Mouse (Mus musculus) thymus, postnatal 25 days (tissue): ENCODE measurements around the gene Otog.

Experiments
- DNase-seq: peaks from one replicate; pipeline ENCODE4 v3.0.0; 2022

Gene Otog

DNA sequence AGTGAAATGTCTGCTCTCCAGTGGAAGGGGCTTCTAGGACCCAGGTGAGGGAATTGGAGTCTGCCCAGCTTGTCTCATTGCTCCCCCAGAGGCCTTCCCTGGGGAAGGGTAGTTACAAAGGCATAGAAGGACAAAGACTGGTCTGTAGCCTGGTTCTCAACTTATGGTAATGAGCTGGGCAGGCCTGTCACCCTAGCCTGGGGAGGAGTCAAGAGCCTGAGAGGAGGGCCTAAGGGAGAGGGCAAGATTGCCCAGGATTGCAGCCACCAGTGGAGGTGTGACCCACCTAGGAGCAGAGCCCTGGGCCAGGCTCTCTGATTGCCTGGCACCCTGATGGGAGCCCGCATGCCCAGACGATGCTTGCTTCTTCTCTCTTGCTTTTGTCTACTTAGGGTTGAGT lies at the start of gene Otog:
TSS of gene Otog (plus strand) at position 292 of the 400 bp plus-strand sequence.
- no peak for DNase-seq

GRCm38 (mm10) chr7:46195356-46195755 lies 45.4 kb upstream of the Otog start:
- no peak for DNase-seq

- peak; percentile 12 for DNase-seq
Observed at GRCm38 (mm10) chr7:46200021-46200420, 40.8 kb upstream of the Otog start.

DNA sequence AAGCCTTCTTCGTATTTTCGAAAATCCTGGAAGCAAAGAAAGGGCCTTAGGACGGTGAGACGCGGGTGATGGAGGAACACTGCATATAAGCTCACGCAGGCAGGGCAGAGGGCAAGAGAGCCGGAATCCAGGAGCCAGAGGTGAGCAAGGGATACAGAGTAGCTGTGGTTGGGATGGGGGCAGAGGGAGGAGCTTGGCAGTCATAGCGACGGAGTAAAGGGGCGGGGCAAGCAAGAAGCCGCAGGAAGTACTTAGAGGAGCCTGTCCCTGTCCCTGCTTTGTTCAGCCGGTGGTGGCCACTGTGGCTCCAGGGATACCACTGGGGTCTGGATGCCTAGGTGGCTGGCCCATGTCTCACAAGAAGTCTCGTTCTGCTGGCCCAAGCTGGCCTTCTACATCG lies 39.1 kb upstream of the Otog start:
- no peak for DNase-seq

- peak; percentile 63 for DNase-seq
Observed at GRCm38 (mm10) chr7:46204046-46204471, 36.7 kb upstream of the Otog start.

- DNase-seq = no peak
Observed at GRCm38 (mm10) chr7:46204775-46205174, 36.0 kb upstream of the Otog start.

DNA sequence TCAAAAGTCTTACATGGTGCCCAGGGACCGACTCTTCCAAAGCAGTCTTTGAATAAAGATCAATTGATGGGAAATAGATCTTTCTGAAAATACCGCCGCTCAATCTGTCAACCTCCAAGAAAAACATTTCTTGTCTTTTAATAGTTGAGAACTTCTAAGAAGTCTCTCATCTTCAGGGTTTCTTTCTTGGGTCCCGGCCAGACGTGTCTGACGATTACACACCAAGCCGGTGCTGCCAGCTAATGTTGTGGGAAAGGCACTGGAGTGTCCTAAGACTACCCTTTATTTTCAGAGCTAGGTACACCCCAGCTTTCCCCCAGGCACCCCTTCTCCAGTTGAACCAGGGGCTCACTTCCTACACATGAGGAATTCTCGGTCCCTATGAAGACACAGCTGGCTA lies 32.7 kb upstream of the Otog start:
- DNase-seq = no peak

DNA sequence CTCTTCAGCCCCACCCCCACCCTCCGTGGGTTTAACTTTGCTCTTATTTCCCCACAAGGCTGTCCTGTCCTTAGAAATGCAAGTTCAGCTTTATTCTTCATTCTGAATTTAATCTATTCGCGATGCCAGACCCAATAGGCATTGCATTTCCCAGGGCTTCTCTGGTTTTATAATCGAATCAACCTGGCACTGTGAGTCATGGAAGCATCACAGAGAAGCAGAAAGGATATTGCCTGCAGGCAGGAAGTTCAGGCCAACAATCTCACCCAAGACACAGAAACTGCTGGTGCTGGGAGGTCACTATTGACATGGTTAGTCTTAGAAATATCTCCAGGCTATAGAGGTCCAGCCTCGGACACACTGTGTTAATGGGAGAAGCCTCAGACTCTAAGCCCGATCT lies 30.5 kb upstream of the Otog start:
- no peak for DNase-seq

GRCm38 (mm10) chr7:46216481-46216880 lies 24.3 kb upstream of the Otog start:
- DNase-seq = no peak

DNA sequence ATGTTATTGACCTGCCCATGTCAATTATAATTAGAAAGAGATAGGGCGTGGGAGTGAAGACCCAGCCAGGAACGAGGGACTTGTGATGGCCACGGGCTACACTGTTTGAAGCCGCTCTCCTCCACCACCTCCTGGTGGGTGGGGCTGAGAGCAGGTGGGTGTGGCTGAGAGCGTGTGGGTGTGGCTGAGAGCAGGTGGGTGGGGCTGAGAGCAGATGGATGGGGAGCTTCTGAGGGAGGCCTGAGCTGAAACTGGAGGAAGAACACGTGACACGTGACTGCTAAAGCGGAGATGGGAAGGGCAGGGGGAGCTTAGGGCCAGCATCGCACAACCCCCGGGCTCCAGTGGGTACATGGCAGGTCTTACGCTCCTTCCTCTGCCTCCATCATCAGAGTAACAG lies 22.4 kb upstream of the Otog start:
- peak; percentile 18 for DNase-seq

GRCm38 (mm10) chr7:46220591-46221129 lies 20.1 kb upstream of the Otog start:
- no peak for DNase-seq

DNA sequence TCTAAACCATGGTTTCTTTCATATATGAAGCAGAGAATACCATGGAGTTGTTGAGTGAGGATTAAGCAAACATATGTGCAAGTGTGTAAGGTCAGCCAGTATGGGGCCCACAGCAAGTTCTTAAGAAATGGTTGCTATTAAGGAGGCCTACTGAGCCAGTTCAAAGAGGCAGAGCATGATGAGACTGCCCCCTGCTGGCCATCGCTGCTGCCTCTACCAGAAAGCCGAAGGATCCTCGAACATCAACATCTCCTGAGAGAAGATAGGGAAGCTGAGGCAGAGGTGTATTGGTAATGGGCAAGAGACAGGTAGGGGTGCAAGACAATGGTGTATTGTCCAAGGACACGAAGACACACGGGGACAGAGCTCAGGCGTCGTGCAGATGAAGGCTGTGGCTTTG lies 14.5 kb upstream of the Otog start:
- DNase-seq = peak; percentile 40

- DNase-seq = no peak
Observed at GRCm38 (mm10) chr7:46226936-46227335, 13.9 kb upstream of the Otog start.

DNA sequence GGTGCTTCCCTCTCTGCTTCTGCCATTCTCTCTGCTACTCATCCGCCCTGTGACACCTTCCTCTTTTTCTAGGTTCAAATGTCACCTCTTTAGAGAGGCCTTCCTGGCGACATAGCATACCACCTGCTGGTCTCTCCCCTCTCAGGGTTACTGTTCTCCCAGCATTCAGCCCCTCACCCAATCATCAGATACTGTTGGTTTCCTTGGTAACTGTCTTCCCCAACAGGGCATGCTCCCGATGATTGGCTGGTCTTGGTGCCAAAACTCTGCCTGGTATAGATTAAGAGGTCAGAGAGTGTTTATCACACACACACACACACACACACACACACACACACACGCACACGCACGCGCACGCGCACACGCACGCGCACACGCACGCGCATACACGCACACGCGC lies 4.8 kb upstream of the Otog start:
- DNase-seq = no peak

DNA sequence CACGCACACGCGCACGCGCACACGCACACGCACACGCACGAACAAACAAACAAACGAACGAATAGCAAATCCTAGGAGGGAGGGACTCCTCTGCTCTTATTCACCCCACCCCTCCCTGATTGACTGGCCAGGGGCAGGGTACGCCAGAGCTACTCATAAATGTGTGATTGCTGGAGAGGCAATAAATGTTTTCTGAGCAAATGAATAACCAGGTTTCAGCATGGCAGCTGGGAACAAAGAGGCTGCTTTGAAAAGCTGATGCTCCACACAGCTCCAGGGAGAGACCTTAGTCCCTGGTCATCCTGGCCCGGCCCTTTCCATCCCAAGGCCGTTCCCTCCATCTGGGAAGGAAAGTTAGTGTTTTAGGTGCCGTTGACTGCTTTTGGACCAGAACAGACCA lies 4.4 kb upstream of the Otog start:
- DNase-seq = no peak

GRCm38 (mm10) chr7:46237192-46237591 lies 3.6 kb upstream of the Otog start:
- no peak for DNase-seq

DNA sequence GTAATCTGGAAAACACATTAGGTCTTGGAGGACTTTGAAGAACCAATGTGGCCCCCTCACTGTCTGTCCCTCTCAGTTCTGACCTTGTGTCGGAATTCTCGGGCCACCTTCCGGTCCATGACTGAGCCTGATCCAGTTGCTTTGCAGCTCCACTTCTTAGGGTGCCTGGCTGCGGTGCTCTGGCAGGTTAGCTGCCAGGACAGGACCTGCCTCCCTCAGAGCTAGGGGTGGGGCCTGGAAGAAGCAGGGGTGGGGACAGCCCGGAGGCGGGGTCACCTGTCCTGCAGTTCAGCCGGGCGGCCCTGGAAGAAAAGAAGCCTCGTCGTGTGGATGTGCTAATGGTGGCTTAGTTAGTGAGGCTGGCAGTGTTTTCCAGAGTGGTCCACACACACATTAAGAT lies 2.4 kb upstream of the Otog start, which contains the start of gene Ush1c:
TSS of gene Ush1c (minus strand) at position 158 of the 400 bp plus-strand sequence.
- DNase-seq = no peak

DNA sequence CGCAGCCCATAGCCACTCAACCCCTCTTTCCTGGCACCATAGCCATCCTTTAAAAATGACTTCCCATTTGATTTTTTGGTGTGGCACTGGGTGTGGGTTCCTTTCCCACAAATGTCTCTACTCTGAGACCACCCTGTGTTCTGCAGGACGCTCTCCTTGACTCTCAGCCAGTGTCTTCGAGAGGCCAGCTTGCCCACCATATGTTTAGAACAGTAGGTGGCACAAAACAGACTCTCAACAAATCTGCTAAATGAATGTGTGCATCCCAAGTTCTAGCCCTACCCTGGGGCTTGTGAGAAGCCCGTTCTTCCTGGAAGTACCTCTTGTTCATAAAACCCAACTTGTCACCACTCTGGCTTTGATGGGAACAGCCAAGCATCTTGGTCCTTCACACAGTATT lies 696 bp upstream of the Otog start:
- DNase-seq = no peak

DNA sequence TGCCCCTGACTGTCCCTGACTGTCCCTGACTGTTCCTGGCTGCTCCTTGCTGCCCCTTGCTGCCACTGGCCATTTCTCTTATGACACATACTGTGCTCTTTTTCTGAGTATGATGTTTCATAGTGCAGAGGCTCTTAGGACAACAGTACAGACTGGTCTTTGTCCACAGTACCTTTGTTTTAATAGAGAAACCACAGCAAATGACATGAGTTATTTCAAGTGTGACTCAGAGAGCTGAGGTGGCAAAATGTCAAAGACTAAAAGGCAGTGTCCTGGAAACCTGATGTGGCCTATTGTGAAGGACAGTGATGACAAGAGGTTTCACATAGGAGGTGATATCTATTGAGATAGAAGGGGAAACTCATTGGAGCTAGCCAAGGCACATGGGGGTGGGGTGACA lies 6.1 kb downstream of the Otog start:
- DNase-seq = no peak

DNA sequence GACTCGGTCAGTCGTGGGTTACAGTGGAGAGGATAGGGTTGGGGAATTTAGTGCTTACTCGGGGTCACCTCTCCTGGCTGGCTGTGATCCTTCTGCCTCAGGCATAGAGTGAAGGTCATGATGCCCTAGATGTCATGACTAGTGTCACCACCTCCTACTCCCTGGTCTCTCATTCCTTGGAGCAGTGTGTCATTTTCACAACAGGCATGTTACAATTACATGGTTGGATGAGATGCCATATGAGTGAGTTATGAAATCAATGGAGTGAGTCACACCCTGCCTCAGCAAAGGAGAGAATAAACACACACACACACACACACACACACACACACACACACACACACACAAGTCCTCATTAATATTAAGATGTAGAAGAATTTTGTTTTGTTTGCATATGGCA lies 6.8 kb downstream of the Otog start:
- DNase-seq = no peak

DNA sequence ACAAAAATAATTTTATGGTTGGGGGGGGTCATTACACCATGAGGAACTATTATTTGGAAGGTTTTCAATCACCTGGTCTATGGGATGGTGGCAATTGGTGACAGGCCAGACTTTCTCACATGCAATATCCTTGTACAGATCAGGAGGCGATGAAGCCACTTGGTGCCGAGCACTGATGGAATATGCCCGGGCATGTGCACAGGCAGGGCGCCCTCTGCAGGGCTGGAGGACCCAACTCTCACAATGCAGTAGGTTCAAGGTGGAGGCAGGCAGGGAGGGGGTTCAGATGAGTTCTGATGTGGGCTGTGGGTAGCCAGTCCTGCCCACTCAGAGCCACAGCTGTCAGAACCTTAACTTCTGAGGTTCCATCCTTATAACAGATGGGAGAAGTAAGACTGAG lies 11.1 kb downstream of the Otog start:
- no peak for DNase-seq

DNA sequence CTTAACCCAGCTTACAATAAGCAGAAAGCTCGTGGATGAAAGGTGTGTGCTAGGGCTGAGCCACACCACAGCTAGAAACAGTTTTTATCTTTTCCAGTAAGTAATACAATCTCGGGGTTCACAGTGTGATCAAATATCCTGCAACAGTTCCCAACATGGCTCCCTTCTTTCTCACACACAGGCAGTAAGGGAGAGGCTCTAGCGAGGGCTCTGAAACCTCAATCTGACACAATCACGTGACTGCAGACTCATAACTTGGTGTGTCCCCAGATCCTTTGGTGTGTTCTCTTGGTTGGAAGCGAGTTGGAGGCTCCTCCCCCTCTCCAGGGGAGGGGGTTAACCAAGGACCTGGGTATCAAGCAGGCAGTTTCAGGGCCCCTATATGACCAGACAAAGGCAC lies 35.4 kb downstream of the Otog start:
- DNase-seq = no peak

GRCm38 (mm10) chr7:46279946-46280345 lies 39.2 kb downstream of the Otog start:
- DNase-seq = peak; percentile 52

DNA sequence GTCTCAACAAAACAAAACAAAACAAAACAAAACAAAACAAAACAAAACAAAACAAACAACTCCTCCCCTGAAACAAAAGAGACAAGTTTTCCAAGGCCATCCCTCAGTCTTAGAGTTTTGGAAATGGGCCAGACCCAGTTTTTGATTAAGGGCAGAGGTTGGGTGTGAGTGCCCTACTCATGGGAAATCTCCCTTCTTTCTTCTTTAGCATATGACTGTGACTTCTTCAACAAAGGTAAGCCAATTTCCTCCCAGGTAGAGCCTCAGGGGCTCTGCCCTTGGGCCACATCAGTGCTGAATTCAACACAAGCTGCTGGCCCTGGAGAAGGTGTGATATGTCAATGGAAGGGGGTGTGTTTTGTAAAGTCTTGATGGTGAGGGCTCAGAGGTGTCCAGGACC lies 40.1 kb downstream of the Otog start:
- no peak for DNase-seq

GRCm38 (mm10) chr7:46282276-46282675 lies 41.5 kb downstream of the Otog start:
- no peak for DNase-seq

DNA sequence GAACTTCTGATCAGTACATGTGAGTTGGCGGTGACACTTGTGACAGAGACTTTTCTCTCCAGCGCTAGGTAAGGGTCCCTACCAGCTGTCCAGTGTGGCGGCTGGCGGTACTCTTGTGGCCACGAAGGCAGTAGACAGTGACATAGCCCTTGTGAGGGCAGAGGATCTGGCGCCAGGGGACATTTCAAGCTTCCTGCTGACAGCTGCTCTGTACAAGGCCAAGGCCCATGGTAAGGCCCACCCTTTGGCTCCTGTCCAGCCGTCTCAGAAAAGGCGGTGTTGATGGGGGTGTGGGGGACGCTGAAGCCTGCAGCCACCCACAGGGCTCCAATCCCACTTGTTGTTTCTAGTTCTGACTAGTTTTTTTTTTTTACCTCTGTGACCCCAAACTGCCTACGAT lies 42.9 kb downstream of the Otog start:
- DNase-seq = no peak
